Mouse (Mus musculus) embryo, embryonic 11.5 days (tissue): Measurements from ENCODE around the gene 9030025P20Rik.
"Not testable (repeated sequence)": the region's sequence is repeated elsewhere in the genome, so short reads cannot be mapped to it uniquely, and the experiment has no call there.

Experiments used
- DNase-seq: peaks from one replicate; pipeline ENCODE4 v3.0.0-alpha.2; 2012; ENCODE audit warnings: low read depth, low spot score

9030025P20Rik gene

GRCm38 (mm10) chr17:14978362-14979038, at the start of gene 9030025P20Rik, which contains the start of gene Gm3417:
9030025P20Rik (plus strand) TSS chr17:14978468.
Gm3417 (minus strand) TSS chr17:14978790.
- DNase-seq: not testable (repeated sequence)

- no peak for DNase-seq
Measured at GRCm38 (mm10) chr17:14928631-14929030, 49.6 kb upstream of the 9030025P20Rik start.

GRCm38 (mm10) chr17:14930697-14931096, 47.6 kb upstream of the 9030025P20Rik start:
- no peak for DNase-seq

- no peak for DNase-seq
Measured at GRCm38 (mm10) chr17:14931469-14931868, 46.8 kb upstream of the 9030025P20Rik start.

- not testable (repeated sequence) for DNase-seq
Measured at GRCm38 (mm10) chr17:14935280-14935679, 43.0 kb upstream of the 9030025P20Rik start.

GRCm38 (mm10) chr17:14935841-14936605, 42.2 kb upstream of the 9030025P20Rik start:
- DNase-seq: no peak

- DNase-seq: not testable (repeated sequence)
Measured at GRCm38 (mm10) chr17:14942181-14942580, 36.1 kb upstream of the 9030025P20Rik start.

- DNase-seq: peak; percentile 99
Measured at GRCm38 (mm10) chr17:14943009-14943728, 35.1 kb upstream of the 9030025P20Rik start, which contains the start of the genes Wdr27 and 1600012H06Rik. Wdr27 (minus strand) TSS chr17:14943158. 1600012H06Rik (plus strand) TSS chr17:14943184.

GRCm38 (mm10) chr17:14943729-14944059, 34.6 kb upstream of the 9030025P20Rik start:
- no peak for DNase-seq

GRCm38 (mm10) chr17:14944551-14944950, 33.7 kb upstream of the 9030025P20Rik start:
- no peak for DNase-seq

- no peak for DNase-seq
Measured at GRCm38 (mm10) chr17:14949161-14949827, 29.0 kb upstream of the 9030025P20Rik start.

GRCm38 (mm10) chr17:14953452-14953851, 24.8 kb upstream of the 9030025P20Rik start:
- no peak for DNase-seq

- no peak for DNase-seq
Measured at GRCm38 (mm10) chr17:14958686-14959327, 19.5 kb upstream of the 9030025P20Rik start.

- no peak for DNase-seq
Measured at GRCm38 (mm10) chr17:14959979-14960378, 18.3 kb upstream of the 9030025P20Rik start.

GRCm38 (mm10) chr17:14960520-14960919, 17.7 kb upstream of the 9030025P20Rik start:
- DNase-seq: no peak

GRCm38 (mm10) chr17:14960951-14961556, 17.2 kb upstream of the 9030025P20Rik start, which contains the start of gene Phf10:
Phf10 (minus strand) TSS chr17:14961273.
- not testable (repeated sequence) for DNase-seq

GRCm38 (mm10) chr17:14961557-14962154, 16.6 kb upstream of the 9030025P20Rik start:
- not testable (repeated sequence) for DNase-seq

- not testable (repeated sequence) for DNase-seq
Measured at GRCm38 (mm10) chr17:14968373-14968913, 9.8 kb upstream of the 9030025P20Rik start.

GRCm38 (mm10) chr17:14977718-14978361, 428 bp upstream of the 9030025P20Rik start:
- DNase-seq: not testable (repeated sequence)
